Mouse (Mus musculus): ENCODE results near the gene Oasl1. TPM values are rescaled to one million over a fixed set of nuclear protein-coding genes. Genes with fewer than 3 reads are reported as not detected.
"Not testable (repeated sequence)": the region's sequence is repeated elsewhere in the genome, so short reads cannot be mapped to it uniquely, and the experiment has no call there.

Gene Oasl1
- total RNA-seq, 1 experiment, result 0.27 TPM

GRCm38 (mm10) chr5:114916777-114917176, 6.3 kb upstream of the Oasl1 start:
- in situ Hi-C loops (cut with MboI; ENCODE audit: low sequenced_read_pairs in 2 of 2, unreplicated experiment in 2 of 2), result no loop called here
- no peak overlapping the region for H3K27ac ChIP-seq (ENCODE audit: insufficient read depth, low read depth, low read length, poor library complexity, severe bottlenecking)
- H3K9ac ChIP-seq (ENCODE audit: insufficient read depth, low read depth, low read length, poor library complexity, severe bottlenecking), result no peak overlapping the region
- DNase-seq (ENCODE audit: low read depth, low spot score), result no peak
- peaks cover 2 to 8% of the 10 kb centered on the region in 2 experiments; a peak in 3 of 4 replicates for H3K4me1 ChIP-seq (ENCODE audit: control insufficient read depth in 2 of 2, insufficient read depth in 2 of 2, low read length in 2 of 2, poor library complexity in 1 of 2)
- TF ChIP-seq ZNF384 (IDR thresholded peaks at IDR 0.05; ENCODE audit: low read depth, low read length), result no peak
- no peak for TF ChIP-seq ZC3H11A (IDR thresholded peaks at IDR 0.05; ENCODE audit: borderline replicate concordance, low read depth, low read length)
- no peak for TF ChIP-seq CHD2 (IDR thresholded peaks at IDR 0.05; ENCODE audit: low read depth, low read length)
- TF ChIP-seq MAFK (IDR thresholded peaks at IDR 0.05; ENCODE audit: insufficient read depth, low read depth, low read length), result no peak
- no peak for TF ChIP-seq HCFC1 (IDR thresholded peaks at IDR 0.05; ENCODE audit: borderline replicate concordance, insufficient read depth, low read length)
- no peaks in the 10 kb centered on the region for H3K9me3 ChIP-seq (ENCODE audit: control insufficient read depth, insufficient read depth, low read depth, low read length)
- no peak overlapping the region for H3K4me3 ChIP-seq (ENCODE audit: insufficient read depth in 1 of 2, low read depth in 1 of 2, low read length in 2 of 2, poor library complexity in 1 of 2, severe bottlenecking in 1 of 2)
- no peaks in the 10 kb centered on the region for H3K36me3 ChIP-seq (ENCODE audit: control insufficient read depth, insufficient read depth, low read length, poor library complexity, severe bottlenecking)

- H3K4me1 ChIP-seq (ENCODE audit: control insufficient read depth in 2 of 2, insufficient read depth in 2 of 2, low read length in 2 of 2, poor library complexity in 1 of 2); H3K27ac ChIP-seq (ENCODE audit: insufficient read depth, low read depth, low read length, poor library complexity, severe bottlenecking); DNase-seq (ENCODE audit: low read depth, low spot score); in situ Hi-C loops (cut with MboI; ENCODE audit: low sequenced_read_pairs in 2 of 2, unreplicated experiment in 2 of 2); H3K4me3 ChIP-seq (ENCODE audit: insufficient read depth in 1 of 2, low read depth in 1 of 2, low read length in 2 of 2, poor library complexity in 1 of 2, severe bottlenecking in 1 of 2); H3K9ac ChIP-seq (ENCODE audit: insufficient read depth, low read depth, low read length, poor library complexity, severe bottlenecking); H3K36me3 ChIP-seq (ENCODE audit: control insufficient read depth, insufficient read depth, low read length, poor library complexity, severe bottlenecking); H3K9me3 ChIP-seq (ENCODE audit: control insufficient read depth, insufficient read depth, low read depth, low read length): not testable (repeated sequence)
Observed at GRCm38 (mm10) chr5:114917357-114917756, 5.7 kb upstream of the Oasl1 start.

- DNase-seq (ENCODE audit: low read depth, low spot score), result no peak
Observed at GRCm38 (mm10) chr5:114921551-114922365, 1.3 kb upstream of the Oasl1 start.

GRCm38 (mm10) chr5:114922366-114922731, 691 bp upstream of the Oasl1 start:
- no peak for TF ChIP-seq ZNF384 (IDR thresholded peaks at IDR 0.05; ENCODE audit: low read depth, low read length)
- TF ChIP-seq HCFC1 (IDR thresholded peaks at IDR 0.05; ENCODE audit: borderline replicate concordance, insufficient read depth, low read length), result no peak
- no peak for TF ChIP-seq MAFK (IDR thresholded peaks at IDR 0.05; ENCODE audit: insufficient read depth, low read depth, low read length)
- TF ChIP-seq CHD2 (IDR thresholded peaks at IDR 0.05; ENCODE audit: low read depth, low read length), result no peak
- no peak for TF ChIP-seq ZC3H11A (IDR thresholded peaks at IDR 0.05; ENCODE audit: borderline replicate concordance, low read depth, low read length)
- Histone ChIP-seq H3K9me3 (ENCODE audit: control insufficient read depth, insufficient read depth, low read depth, low read length) (no peaks in the 10 kb centered on the region), H3K4me3 (ENCODE audit: insufficient read depth in 1 of 2, low read depth in 1 of 2, low read length in 2 of 2, poor library complexity in 1 of 2, severe bottlenecking in 1 of 2) (no peak overlapping the region), H3K4me1 (ENCODE audit: control insufficient read depth in 2 of 2, insufficient read depth in 2 of 2, low read length in 2 of 2, poor library complexity in 1 of 2) (no peaks in the 10 kb centered on the region), H3K36me3 (ENCODE audit: control insufficient read depth, insufficient read depth, low read length, poor library complexity, severe bottlenecking) (no peaks in the 10 kb centered on the region), H3K9ac (ENCODE audit: insufficient read depth, low read depth, low read length, poor library complexity, severe bottlenecking) (no peak overlapping the region), H3K27ac (ENCODE audit: insufficient read depth, low read depth, low read length, poor library complexity, severe bottlenecking) (no peak overlapping the region)
- DNase-seq (ENCODE audit: low read depth, low spot score), result no peak
- in situ Hi-C loops (cut with MboI; ENCODE audit: low sequenced_read_pairs in 2 of 2, unreplicated experiment in 2 of 2), result no loop called here

More at GRCm38 (mm10) chr5:114921551-114922365, 1.3 kb upstream of the Oasl1 start:
- no peaks in the 10 kb centered on the region for H3K36me3 ChIP-seq (ENCODE audit: control insufficient read depth, insufficient read depth, low read length, poor library complexity, severe bottlenecking)
- no peaks in the 10 kb centered on the region for H3K4me1 ChIP-seq (ENCODE audit: control insufficient read depth in 2 of 2, insufficient read depth in 2 of 2, low read length in 2 of 2, poor library complexity in 1 of 2)
- no peak for TF ChIP-seq CHD2 (IDR thresholded peaks at IDR 0.05; ENCODE audit: low read depth, low read length)
- no peak for TF ChIP-seq HCFC1 (IDR thresholded peaks at IDR 0.05; ENCODE audit: borderline replicate concordance, insufficient read depth, low read length)
- TF ChIP-seq ZC3H11A (IDR thresholded peaks at IDR 0.05; ENCODE audit: borderline replicate concordance, low read depth, low read length), result no peak
- TF ChIP-seq MAFK (IDR thresholded peaks at IDR 0.05; ENCODE audit: insufficient read depth, low read depth, low read length), result no peak
- no peak for TF ChIP-seq ZNF384 (IDR thresholded peaks at IDR 0.05; ENCODE audit: low read depth, low read length)
- H3K9me3 ChIP-seq (ENCODE audit: control insufficient read depth, insufficient read depth, low read depth, low read length), result no peaks in the 10 kb centered on the region
- H3K9ac ChIP-seq (ENCODE audit: insufficient read depth, low read depth, low read length, poor library complexity, severe bottlenecking), result no peak overlapping the region
- in situ Hi-C loops (cut with MboI; ENCODE audit: low sequenced_read_pairs in 2 of 2, unreplicated experiment in 2 of 2), result no loop called here
- no peak overlapping the region for H3K27ac ChIP-seq (ENCODE audit: insufficient read depth, low read depth, low read length, poor library complexity, severe bottlenecking)
- no peak overlapping the region for H3K4me3 ChIP-seq (ENCODE audit: insufficient read depth in 1 of 2, low read depth in 1 of 2, low read length in 2 of 2, poor library complexity in 1 of 2, severe bottlenecking in 1 of 2)
